Mouse (Mus musculus) embryonic stem cell, embryonic (primary cell): ENCODE results near the gene Zmym4.

ENCODE experiments used
- CTCF ChIA-PET, 4 experiments: fragments of 300-600 bp in 2 of 4; fragments of 350-600 bp in 2 of 4; sonication (Branson Sonifier 250); formaldehyde crosslinking; loops; one replicate each; lab custom pipeline; 2022; ENCODE audit warnings: inconsistent platforms in 2 of 4; lab: Charles Lee
- POLR2A ChIA-PET, 4 experiments: fragments of 300-600 bp in 2 of 4; fragments of 350-600 bp in 2 of 4; sonication (Branson Sonifier 250); formaldehyde crosslinking; loops; one replicate each; lab custom pipeline; 2022; ENCODE audit warnings: antibody characterized with exemption in 4 of 4, inconsistent platforms in 1 of 4; lab: Charles Lee

Gene Zmym4

DNA sequence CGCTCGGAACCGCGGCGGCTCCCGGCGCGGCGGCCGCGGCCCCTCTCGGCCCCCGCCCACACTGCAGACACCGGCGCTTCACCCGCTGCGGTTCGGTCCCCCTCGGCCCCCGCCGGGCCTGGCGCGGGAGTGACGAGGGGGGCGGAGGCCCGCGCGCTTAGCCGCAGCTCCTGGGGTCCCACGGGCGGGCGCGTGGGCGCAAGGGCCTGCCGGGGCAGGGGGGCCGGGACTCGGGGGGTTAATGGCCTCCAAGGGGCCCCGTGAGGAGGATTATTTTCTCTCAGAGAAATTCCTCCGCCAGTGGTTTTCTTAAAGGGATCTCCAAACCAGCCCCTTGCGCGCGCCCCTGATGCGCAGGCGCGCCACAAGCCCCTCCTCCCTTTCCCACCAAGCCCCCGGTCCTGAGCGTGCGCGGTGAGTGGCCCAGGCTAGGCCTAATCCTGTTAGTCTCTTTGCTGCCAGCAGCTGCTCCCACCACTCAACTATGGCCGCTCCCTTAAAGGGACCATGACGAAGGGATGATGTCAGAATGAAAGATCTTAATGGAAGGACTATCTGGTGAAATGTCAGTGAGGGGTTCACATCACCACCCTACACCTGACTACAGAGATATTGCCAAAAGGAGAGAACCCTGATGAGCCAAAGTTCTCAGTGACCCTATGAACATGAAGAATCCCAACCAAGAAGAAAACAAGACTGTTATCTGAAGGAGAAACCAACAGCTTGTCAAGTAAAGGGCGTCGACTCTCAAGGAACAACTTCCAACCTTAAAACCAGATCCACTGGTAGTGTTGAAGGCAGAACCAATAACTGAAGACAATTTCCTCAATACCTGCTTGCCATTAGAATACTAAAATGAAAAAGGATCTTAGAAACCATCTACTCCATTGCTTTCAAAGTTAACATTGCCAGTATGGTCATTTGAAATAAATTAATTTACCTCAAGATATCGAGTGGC lies at the start of gene Zmym4:
Gene Zmym4, minus strand, starts transcription at position 272 of the 958 bp plus-strand sequence.
- CTCF ChIA-PET = interaction anchor here in 2 of 4 experiments (0.6 to 1.7 kb wide), 5 partner anchors 9 to 155 kb away, joined by 3 to 7 read pairs (median 5); no protein-coding TSS in a partner anchor
- POLR2A ChIA-PET = interaction anchor here (0.5 to 6.1 kb wide), 34 partner anchors 8 to 458 kb away, joined by 3 to 37 read pairs (median 4); partner anchors contain the start of genes Sfpq (in 3 of the 4), Ncdn (in 1 of the 4) and Zmym1 (in 1 of the 4)

GRCm38 (mm10) chr4:127016366-127016765 lies 48.4 kb upstream of the Zmym4 start:
- CTCF ChIA-PET = interaction anchor here in 1 of 4 experiments (3.0 kb wide), 1 partner anchor 10 kb away, joined by 33 read pairs; no protein-coding TSS in a partner anchor
- POLR2A ChIA-PET = interaction anchor here in 2 of 4 experiments (1.3 to 19.8 kb wide), 5 partner anchors 9 to 26 kb away, joined by 8 to 689 read pairs (median 14); no protein-coding TSS in a partner anchor

- ChIA-PET POLR2A (interaction anchor here in 3 of 4 experiments (0.6 to 6.7 kb wide), 7 partner anchors 9 to 86 kb away, joined by 3 to 83 read pairs (median 5); no protein-coding TSS in a partner anchor), CTCF (interaction anchor here in 3 of 4 experiments (0.5 to 3.0 kb wide), 8 partner anchors 9 to 496 kb away, joined by 3 to 33 read pairs (median 4); no protein-coding TSS in a partner anchor)
Measured at GRCm38 (mm10) chr4:127015294-127015993, 47.5 kb upstream of the Zmym4 start.

- POLR2A ChIA-PET = interaction anchor here in 3 of 4 experiments (0.7 to 5.9 kb wide), 26 partner anchors 9 to 38 kb away, joined by 3 to 83 read pairs (median 5); partner anchors contain the start of genes Sfpq (in 3 of the 3) and Zmym4 (in 1 of the 3)
- CTCF ChIA-PET = interaction anchor here in 2 of 4 experiments (0.8 to 4.0 kb wide), 4 partner anchors 10 to 28 kb away, joined by 3 to 33 read pairs (median 4); partner anchors contain the start of gene Sfpq (in 1 of the 2)
Measured at GRCm38 (mm10) chr4:127005113-127005936, 37.4 kb upstream of the Zmym4 start.

DNA sequence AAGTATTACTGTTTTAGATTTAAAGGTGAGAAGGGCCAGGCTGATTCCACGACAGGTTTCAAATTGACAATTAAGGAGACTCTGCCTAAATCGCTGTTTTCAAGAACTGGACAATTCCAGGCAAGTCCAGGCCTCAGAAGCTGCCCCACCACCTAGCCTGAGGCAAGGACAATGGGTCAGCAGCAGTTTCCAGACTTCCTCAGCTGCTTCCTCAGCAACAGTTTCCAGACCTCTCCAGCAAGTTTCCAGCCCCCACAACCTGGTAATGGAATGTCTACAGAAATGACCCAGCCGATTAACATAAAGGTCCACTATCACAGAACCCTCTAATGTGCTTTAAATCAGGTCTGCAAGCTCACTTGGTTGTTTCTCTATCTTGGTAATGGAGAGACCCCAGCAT lies 36.4 kb upstream of the Zmym4 start:
- POLR2A ChIA-PET = interaction anchor here in 3 of 4 experiments (0.8 to 5.9 kb wide), 18 partner anchors 10 to 327 kb away, joined by 3 to 83 read pairs (median 4); partner anchors contain the start of genes Sfpq (in 3 of the 3), Psmb2 (in 1 of the 3) and Zmym4 (in 1 of the 3)
- CTCF ChIA-PET = interaction anchor here in 2 of 4 experiments (0.5 to 4.0 kb wide), 6 partner anchors 12 to 430 kb away, joined by 3 to 33 read pairs (median 4); partner anchors contain the start of gene Sfpq (in 1 of the 2)

DNA sequence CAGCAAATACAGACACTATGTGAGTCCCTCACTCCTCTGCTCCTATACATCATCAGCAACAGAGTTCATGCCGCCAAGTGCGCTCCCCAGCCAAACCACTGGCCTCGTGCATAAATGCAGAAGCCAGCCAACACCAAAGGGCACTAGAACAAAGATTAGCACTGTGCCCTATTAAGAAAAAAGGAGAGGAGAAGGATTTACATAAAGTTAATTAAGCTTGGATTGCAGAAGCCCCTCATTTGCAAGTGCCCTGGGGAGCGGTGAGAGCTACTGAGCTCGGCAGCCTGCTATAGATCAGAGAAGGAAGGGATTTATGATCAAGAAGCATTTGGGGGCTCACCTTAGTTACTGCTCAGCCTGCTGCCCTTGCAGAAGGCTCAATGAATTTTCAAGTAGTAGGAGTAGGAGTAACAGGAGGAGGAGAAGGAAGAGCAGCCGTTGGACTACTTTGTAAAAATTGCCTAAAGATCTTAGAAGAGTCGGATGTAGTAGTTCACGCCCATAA lies 32.7 kb upstream of the Zmym4 start:
- CTCF ChIA-PET = interaction anchor here in 3 of 4 experiments (0.5 to 2.9 kb wide), 4 partner anchors 8 to 222 kb away, joined by 4 to 8 read pairs (median 6); no protein-coding TSS in a partner anchor
- POLR2A ChIA-PET = interaction anchor here in 3 of 4 experiments (0.5 to 4.2 kb wide), 14 partner anchors 8 to 99 kb away, joined by 3 to 27 read pairs (median 5); partner anchors contain the start of gene Sfpq (in 2 of the 3)

DNA sequence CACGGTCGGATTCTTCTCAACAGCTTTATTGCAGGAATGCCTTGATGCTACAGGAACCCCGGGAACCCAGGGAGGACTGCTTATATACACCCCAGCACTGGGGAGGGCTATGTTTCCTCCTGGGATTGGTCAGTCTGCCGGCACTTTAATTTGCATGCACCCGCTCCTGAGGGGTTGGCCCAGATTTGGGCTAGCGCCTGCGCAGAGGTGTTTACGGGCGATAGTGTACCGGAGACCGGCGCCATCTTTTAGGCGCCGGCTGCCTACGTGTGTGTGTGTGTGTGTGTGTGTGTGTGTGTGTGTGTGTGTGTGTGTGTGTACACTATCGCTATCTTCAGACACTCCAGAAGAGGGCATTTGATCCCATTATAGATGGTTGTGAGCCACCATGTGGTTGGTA lies 31.4 kb upstream of the Zmym4 start:
- POLR2A ChIA-PET = interaction anchor here in 2 of 4 experiments (0.7 to 4.2 kb wide), 10 partner anchors 9 to 78 kb away, joined by 3 to 27 read pairs (median 9); partner anchors contain the start of genes Sfpq (in 2 of the 2) and Zmym6 (in 1 of the 2)
- CTCF ChIA-PET = interaction anchor here in 2 of 4 experiments (0.6 to 2.9 kb wide), 3 partner anchors 21 to 405 kb away, joined by 3 to 6 read pairs (median 3); no protein-coding TSS in a partner anchor

GRCm38 (mm10) chr4:126992356-126992755 lies 24.4 kb upstream of the Zmym4 start:
- CTCF ChIA-PET = interaction anchor here (0.6 to 2.2 kb wide), 42 partner anchors 9 to 397 kb away, joined by 3 to 11 read pairs (median 3); partner anchors contain the start of genes Gja4 (in 1 of the 4), Sfpq (in 1 of the 4) and Smim12 (in 1 of the 4)
- POLR2A ChIA-PET = interaction anchor here (0.6 to 2.5 kb wide), 25 partner anchors 9 to 713 kb away, joined by 3 to 21 read pairs (median 4); partner anchors contain the start of genes Sfpq (in 3 of the 4), 5730409E04Rik (in 1 of the 4), Dlgap3 (in 1 of the 4) and Zmym4 (in 1 of the 4)

DNA sequence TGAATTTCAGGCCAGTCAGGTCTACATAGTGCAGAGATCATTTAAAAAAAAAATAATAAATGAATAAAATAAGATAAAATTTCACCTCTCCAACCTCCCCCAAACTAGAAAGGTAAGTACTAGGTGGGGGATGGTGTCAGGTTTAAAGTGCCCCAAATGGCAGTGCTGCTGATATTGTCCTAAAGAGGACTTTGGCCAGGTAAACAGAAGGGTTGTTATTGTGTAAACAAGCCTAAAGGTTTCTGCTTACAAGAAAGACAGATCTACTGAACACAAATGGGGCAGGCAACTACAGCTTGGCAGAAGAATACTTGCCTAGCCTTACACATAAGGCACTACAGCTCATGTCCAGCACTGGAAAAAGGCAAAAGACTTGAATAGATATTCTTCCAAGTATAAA lies 22.6 kb upstream of the Zmym4 start:
- CTCF ChIA-PET = no interaction called here
- POLR2A ChIA-PET = interaction anchor here in 1 of 4 experiments (0.7 to 3.8 kb wide), 6 partner anchors 8 to 70 kb away, joined by 3 to 17 read pairs (median 3); partner anchors contain the start of gene Zmym1

GRCm38 (mm10) chr4:126988503-126988902 lies 20.6 kb upstream of the Zmym4 start:
- ChIA-PET POLR2A (interaction anchor here in 2 of 4 experiments (0.6 to 3.8 kb wide), 10 partner anchors 8 to 105 kb away, joined by 3 to 17 read pairs (median 4); partner anchors contain the start of genes Sfpq (in 2 of the 2) and Zmym4 (in 1 of the 2)), CTCF (interaction anchor here in 1 of 4 experiments (0.6 to 0.7 kb wide), 2 partner anchors 133 to 138 kb away, joined by 3 to 4 read pairs; no protein-coding TSS in a partner anchor)

- ChIA-PET POLR2A (interaction anchor here in 1 of 4 experiments (2.1 kb wide), 1 partner anchor 34 kb away, joined by 8 read pairs; the partner anchor contains the start of gene Sfpq), CTCF (interaction anchor here in 2 of 4 experiments (0.6 to 0.7 kb wide), 2 partner anchors 54 to 328 kb away, joined by 3 read pairs; no protein-coding TSS in a partner anchor)
Measured at GRCm38 (mm10) chr4:126986768-126987167, 18.8 kb upstream of the Zmym4 start.

GRCm38 (mm10) chr4:126983736-126984525 lies 16.0 kb upstream of the Zmym4 start:
- POLR2A ChIA-PET = interaction anchor here (0.6 to 3.8 kb wide), 30 partner anchors 8 to 516 kb away, joined by 3 to 37 read pairs (median 4); partner anchors contain the start of genes Sfpq (in 2 of the 4), Zmym4 (in 2 of the 4), Ncdn (in 1 of the 4) and Smim12 (in 1 of the 4)

DNA sequence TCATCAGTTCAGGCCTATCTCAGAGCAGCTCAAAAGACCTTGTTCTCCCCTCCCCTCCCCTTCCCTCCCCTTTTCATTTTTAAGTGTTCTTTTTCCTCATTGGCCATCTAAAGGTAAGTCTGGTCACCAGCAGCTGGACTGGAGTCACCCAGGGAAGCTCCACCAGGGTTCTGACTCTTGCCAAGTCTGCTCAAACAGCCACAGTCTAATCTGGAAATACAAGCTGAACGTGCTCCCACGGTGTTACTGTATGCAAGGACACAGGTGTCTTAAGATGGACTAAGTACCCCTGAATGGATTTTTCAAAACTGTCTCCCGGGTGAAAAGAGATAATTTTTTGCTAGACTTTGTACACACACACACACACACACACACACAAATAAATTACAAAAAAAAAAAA lies 15.4 kb upstream of the Zmym4 start:
- ChIA-PET CTCF (interaction anchor here (0.6 to 2.5 kb wide), 13 partner anchors 9 to 200 kb away, joined by 3 to 11 read pairs (median 4); partner anchors contain the start of gene Zmym4 (in 1 of the 4)), POLR2A (interaction anchor here (0.6 to 3.8 kb wide), 33 partner anchors 8 to 516 kb away, joined by 3 to 37 read pairs (median 4); partner anchors contain the start of genes Sfpq (in 2 of the 4), Zmym4 (in 2 of the 4), Ncdn (in 1 of the 4) and Psmb2 (in 1 of the 4))

More at GRCm38 (mm10) chr4:126983736-126984525, 16.0 kb upstream of the Zmym4 start:
- CTCF ChIA-PET = interaction anchor here (0.6 to 2.5 kb wide), 11 partner anchors 8 to 276 kb away, joined by 3 to 11 read pairs (median 3); partner anchors contain the start of gene Zmym4 (in 1 of the 4)

- ChIA-PET CTCF (interaction anchor here in 2 of 4 experiments (0.8 to 2.3 kb wide), 3 partner anchors 11 to 20 kb away, joined by 3 to 6 read pairs (median 3); no protein-coding TSS in a partner anchor), POLR2A (interaction anchor here in 2 of 4 experiments (0.7 to 2.6 kb wide), 15 partner anchors 9 to 111 kb away, joined by 3 to 12 read pairs (median 4); partner anchors contain the start of gene Sfpq (in 2 of the 2))
Measured at GRCm38 (mm10) chr4:126978706-126979105, 10.8 kb upstream of the Zmym4 start.
